Mouse (Mus musculus): Measurements from ENCODE around the gene Zfp219.

- no peak for TF ChIP-seq CTCF (IDR thresholded peaks at IDR 0.05; ENCODE audit: low read depth)
- TF ChIP-seq EP300 (IDR thresholded peaks at IDR 0.05; ENCODE audit: low read depth), result no peak
Measured at GRCm38 (mm10) chr14:52010446-52011111, 10.0 kb downstream of the Zfp219 start.

Measured in heart, postnatal 0 days (tissue).